Mouse (Mus musculus) kidney, adult 2 months (tissue): ENCODE measurements at regions not wholly inside any gene's neighbourhood (a gene's known extent, or its start where the extent isn't known, plus 50 kb on each side); places are given as distances from the start of the nearest gene placed in this dataset.

Source experiments
- CTCF ChIP-seq: fragments of 200-500 bp; conservative IDR thresholded peaks from 2 replicates; pipeline ENCODE4 v1.5.1; 2011; ENCODE audit warnings: low read depth, mild to moderate bottlenecking, control low read depth, low read length, moderate library complexity, mixed read lengths; ENCODE audit not compliant: insufficient read depth, insufficient read length
- POLR2A ChIP-seq: fragments of 200-500 bp; IDR thresholded peaks from one replicate; pipeline ENCODE4 v1.6.1; 2011; ENCODE audit warnings: low read depth, low read length, control low read depth

- no peak for TF ChIP-seq POLR2A
- TF ChIP-seq CTCF, result no peak
Measured at GRCm38 (mm10) chr17:4762956-4763355, 231.2 kb upstream of the Arid1b start.
